Mouse (Mus musculus) heart, adult 9 months (tissue): ENCODE results near the gene Rap1gds1.

Experiments used
- DNase-seq, 2 experiments: peaks; one replicate each; pipeline ENCODE4 v3.0.0; 2022; ENCODE audit warnings: low spot score in 2 of 2

Gene Rap1gds1

DNA sequence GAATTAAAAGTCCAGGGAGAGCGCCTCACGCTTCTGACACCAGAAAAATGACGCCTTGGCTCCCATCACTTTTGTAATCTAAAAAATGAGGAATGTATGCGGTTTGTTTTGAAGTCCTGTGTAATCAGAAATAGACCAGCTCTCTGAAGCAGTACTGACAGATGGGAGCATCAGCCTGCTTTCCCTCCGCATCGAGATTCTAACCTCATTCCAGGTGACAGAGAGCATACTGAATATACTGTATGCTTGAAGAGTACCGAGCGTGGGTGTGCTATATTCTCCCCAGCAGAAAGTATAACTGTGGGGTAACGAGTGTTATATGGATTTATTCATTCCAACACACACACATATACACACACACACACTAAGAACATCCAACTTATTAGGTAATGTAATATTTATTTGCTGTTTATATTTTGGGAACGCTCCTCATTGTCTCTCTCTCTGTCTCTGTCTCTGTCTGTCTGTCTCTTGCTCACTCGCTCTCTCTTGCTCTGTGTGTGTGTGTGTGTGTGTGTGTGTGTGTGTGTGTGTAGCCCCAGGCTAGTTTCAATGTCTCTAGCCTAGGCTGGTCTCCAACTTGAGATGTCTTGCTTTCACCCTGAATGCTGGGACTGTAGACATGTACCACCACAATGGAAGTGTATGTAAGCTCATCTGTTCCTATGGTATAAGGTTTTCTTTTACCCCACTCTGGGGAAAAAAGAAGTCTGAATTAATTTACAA lies 193.8 kb downstream of the Rap1gds1 start:
- no peak for DNase-seq

DNA sequence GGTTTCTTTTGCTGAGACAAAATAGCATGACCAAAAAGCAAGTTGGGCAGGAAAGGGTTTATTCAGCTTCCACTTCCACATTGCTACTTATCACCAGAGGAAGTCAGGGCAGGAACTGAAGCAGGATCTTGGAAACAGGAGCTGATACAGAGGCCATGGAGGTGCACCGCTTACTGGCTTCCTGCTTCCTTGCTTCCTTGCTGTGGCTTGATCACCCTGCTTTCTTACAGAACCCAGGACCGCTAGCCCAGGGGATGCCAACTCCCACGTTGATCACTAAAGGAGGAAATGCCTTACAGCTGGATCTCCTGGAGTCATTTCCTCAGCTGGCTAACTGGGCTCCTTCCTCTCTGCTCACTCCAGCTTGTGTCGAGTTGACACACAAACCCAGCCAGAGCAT lies 197.3 kb downstream of the Rap1gds1 start:
- DNase-seq, result no peak

DNA sequence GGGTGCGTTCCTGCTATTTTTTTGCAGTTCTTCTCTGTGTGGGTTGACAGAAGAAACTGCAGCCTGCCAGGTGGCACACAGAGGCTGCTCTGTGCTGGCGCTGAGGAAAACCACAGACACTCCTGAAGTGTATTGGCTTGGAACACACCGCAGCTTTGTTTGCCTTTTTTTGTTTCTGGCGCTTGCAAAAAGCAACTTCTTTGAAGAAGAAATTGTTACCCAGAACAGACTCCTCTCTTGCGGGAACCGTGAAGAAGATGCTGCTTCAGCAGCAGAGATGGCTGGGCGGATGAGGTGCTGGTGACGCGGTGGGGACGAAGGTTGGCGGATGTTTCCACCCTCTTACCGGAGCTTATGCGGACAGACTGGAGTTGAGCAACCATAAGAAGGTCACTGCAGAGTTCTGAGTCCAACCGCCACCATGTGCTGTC lies 198.1 kb downstream of the Rap1gds1 start:
- DNase-seq, result no peak

DNA sequence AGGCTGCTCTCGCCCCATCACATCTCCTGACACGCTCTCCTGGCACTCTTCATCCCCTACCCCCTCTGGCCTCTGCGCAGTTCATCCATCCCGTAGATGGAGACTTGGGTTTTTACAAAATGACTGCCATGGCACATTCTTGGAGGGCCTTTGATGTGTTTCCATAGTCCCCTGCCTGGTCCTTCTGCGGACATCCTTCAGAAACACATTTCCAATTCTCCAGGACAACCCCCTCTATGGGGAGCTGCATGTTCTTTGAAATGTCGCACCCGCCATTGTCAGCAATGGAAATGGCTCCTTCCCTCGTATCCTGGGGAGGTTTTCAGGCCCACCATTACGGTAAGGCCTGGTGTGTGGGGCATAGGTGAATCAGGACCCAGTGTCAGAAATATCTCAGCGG lies 198.6 kb downstream of the Rap1gds1 start:
- no peak for DNase-seq

DNA sequence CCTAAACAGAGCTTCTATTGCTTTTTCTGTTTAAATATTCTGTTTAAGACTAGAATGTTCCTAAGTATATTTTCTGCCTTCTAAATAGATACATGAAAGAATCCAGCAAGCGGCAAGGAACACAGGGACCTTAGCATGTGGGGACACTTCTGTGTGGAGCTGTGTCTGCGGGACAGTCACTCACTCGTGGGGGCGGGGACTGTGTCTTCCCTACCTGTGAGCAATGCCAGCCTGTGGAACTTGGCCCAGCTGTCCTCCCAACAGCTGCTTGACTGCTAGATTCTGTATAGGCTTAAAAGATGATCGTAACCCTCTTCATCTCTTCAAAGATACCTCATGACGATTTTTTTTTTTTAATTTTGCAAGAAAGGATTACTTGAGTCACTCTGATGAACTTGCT lies 199.1 kb downstream of the Rap1gds1 start:
- no peak for DNase-seq
